Mouse (Mus musculus) heart, embryonic 10.5 days (tissue): ENCODE results near the gene Serpinb6e. TPM values are rescaled to one million over a fixed set of nuclear protein-coding genes. Genes with fewer than 3 reads are reported as not detected.

Experiments
- DNase-seq: peaks from one replicate; pipeline ENCODE4 v3.0.0-alpha.2; 2017; ENCODE audit warnings: low spot score
- H3K27ac ChIP-seq: fragments of 300-500 bp; sonication (generic); 2 replicates; pipeline ENCODE4 v1.5.1; 2016; ENCODE audit warnings: mild to moderate bottlenecking
- H3K27me3 ChIP-seq: fragments of 300-500 bp; sonication (generic); 2 replicates; pipeline ENCODE4 v1.6.1; 2016; ENCODE audit warnings: mild to moderate bottlenecking; ENCODE audit not compliant: poor library complexity, insufficient read depth, severe bottlenecking
- H3K36me3 ChIP-seq: fragments of 300-500 bp; sonication (generic); 2 replicates; pipeline ENCODE4 v1.6.1; 2016; ENCODE audit warnings: mild to moderate bottlenecking, moderate library complexity
- H3K4me1 ChIP-seq: fragments of 300-500 bp; sonication (generic); 2 replicates; pipeline ENCODE4 v1.6.1; 2016; ENCODE audit warnings: mild to moderate bottlenecking
- H3K4me3 ChIP-seq: fragments of 300-500 bp; sonication (generic); 2 replicates; pipeline ENCODE4 v1.5.1; 2016; ENCODE audit warnings: mild to moderate bottlenecking, moderate library complexity
- H3K9me3 ChIP-seq: fragments of 300-500 bp; sonication (generic); 2 replicates; pipeline ENCODE4 v1.6.1; 2016; ENCODE audit warnings: mild to moderate bottlenecking, moderate library complexity
- WGBS: fragments of 180-500 bp; shearing (Covaris S2); methylation state at CpG from one replicate; pipeline ENCODE4 v1.1.7; 2016; 5-methylcytosine and 5-hydroxymethylcytosine counted together
- polyA plus RNA-seq: library from polyadenylated mRNA; unstranded; fragments of >200 nt; fragmentation: Nextera tagmentation; extraction: Ambion mirVana; gene quantifications from 2 replicates; pipeline ENCODE4 v1.2.1, GENCODE M21; 2016

Serpinb6e gene
- not detected in 2 replicates for polyA plus RNA-seq

- WGBS = 56% methylated on average over 1 of the region's 1 CpGs
- Histone ChIP-seq H3K36me3 (no peaks in the 10 kb centered on the region), H3K27ac (no peak within 1 kb of the TSS), H3K4me1 (no peaks in the 10 kb centered on the region), H3K27me3 (no peaks in the 10 kb centered on the region), H3K9me3 (no peaks in the 10 kb centered on the region), H3K4me3 (no peak within 1 kb of the TSS)
- DNase-seq = no peak
Measured at GRCm38 (mm10) chr13:33843308-33843707, at the start of gene Serpinb6e. TSS of gene Serpinb6e (minus strand) at chr13:33843408.

GRCm38 (mm10) chr13:33830751-33831150, 12.5 kb downstream of the Serpinb6e start:
- DNase-seq = no peak
- H3K36me3 ChIP-seq = no peaks in the 10 kb centered on the region
- H3K4me1 ChIP-seq = no peaks in the 10 kb centered on the region
- no peak overlapping the region for H3K27ac ChIP-seq
- no peaks in the 10 kb centered on the region for H3K27me3 ChIP-seq
- no peak overlapping the region for H3K4me3 ChIP-seq
- H3K9me3 ChIP-seq = no peaks in the 10 kb centered on the region
- 75% methylated on average over 2 of the region's 2 CpGs for WGBS

- no peaks in the 10 kb centered on the region for H3K4me1 ChIP-seq
- H3K9me3 ChIP-seq = no peaks in the 10 kb centered on the region
- no peak for DNase-seq
- H3K36me3 ChIP-seq = no peaks in the 10 kb centered on the region
- H3K4me3 ChIP-seq = no peak overlapping the region
- H3K27ac ChIP-seq = no peak overlapping the region
- no peaks in the 10 kb centered on the region for H3K27me3 ChIP-seq
Measured at GRCm38 (mm10) chr13:33823421-33823820, 19.8 kb downstream of the Serpinb6e start.

GRCm38 (mm10) chr13:33821490-33822143, 21.6 kb downstream of the Serpinb6e start:
- H3K9me3 ChIP-seq = no peaks in the 10 kb centered on the region
- H3K27ac ChIP-seq = no peak overlapping the region
- no peaks in the 10 kb centered on the region for H3K36me3 ChIP-seq
- WGBS = 71% methylated on average over 5 of the region's 5 CpGs
- no peak for DNase-seq
- H3K4me1 ChIP-seq = no peaks in the 10 kb centered on the region
- no peaks in the 10 kb centered on the region for H3K27me3 ChIP-seq
- H3K4me3 ChIP-seq = no peak overlapping the region

Other genes starting within 250 kb of the Serpinb6e start
- not detected in 2 replicates for gene Serpinb6d, start 182.0 kb downstream of the Serpinb6e start, polyA plus RNA-seq
- not detected in 2 replicates for gene Serpinb6c, start 62.3 kb upstream of the Serpinb6e start, polyA plus RNA-seq
- gene Nqo2, start 121.3 kb upstream of the Serpinb6e start, polyA plus RNA-seq = 30.3 and 31.4 TPM in 2 replicates
- gene Ripk1, start 159.0 kb upstream of the Serpinb6e start, polyA plus RNA-seq = 8.3 and 13.4 TPM in 2 replicates
- gene Serpinb6a, start 159.4 kb upstream of the Serpinb6e start, polyA plus RNA-seq = 38.1 and 42.1 TPM in 2 replicates
- gene Bphl, start 194.2 kb upstream of the Serpinb6e start, polyA plus RNA-seq = 41.5 and 45.1 TPM in 2 replicates
- gene Tubb2a, start 234.6 kb upstream of the Serpinb6e start, polyA plus RNA-seq = 99.4 and 115 TPM in 2 replicates